Mouse (Mus musculus): ENCODE data around the gene Gm12886.

The Gm12886 gene

GRCm38 (mm10) chr4:121422999-121423398 is at the start of gene Gm12886:
TSS of gene Gm12886 (minus strand) at chr4:121423099.
- DNase-seq (ENCODE audit: low spot score): no peak

All from lung, postnatal 25 days (tissue).